Mouse (Mus musculus) MEL (cell line): ENCODE results near the gene Pde7b. TPM values are rescaled to one million over a fixed set of nuclear protein-coding genes. Genes with fewer than 3 reads are reported as not detected.

Experiments
- DNase-seq: peaks from one replicate; pipeline ENCODE4 v3.0.0; 2011; ENCODE audit warnings: low read depth, low spot score
- H3K27ac ChIP-seq: 2 replicates; pipeline ENCODE4 v1.5.1; 2012; ENCODE audit warnings: low read depth, mild to moderate bottlenecking, control low read depth, low read length, moderate library complexity; ENCODE audit not compliant: control insufficient read depth
- H3K27me3 ChIP-seq, 2 experiments: fragments of 150-350 bp in 1 of 2; sonication (generic) in 1 of 2; 2 replicates each; pipeline ENCODE4 v1.6.1; 2012; ENCODE audit warnings: low read length in 2 of 2, mild to moderate bottlenecking in 2 of 2, improper control_type of control experiment in 1 of 2, moderate library complexity in 1 of 2; ENCODE audit not compliant: insufficient read depth in 2 of 2, control insufficient read depth in 1 of 2
- H3K36me3 ChIP-seq, 2 experiments: 2 replicates each; pipeline ENCODE4 v1.6.1; 2012 to 2014; ENCODE audit warnings: low read length in 2 of 2, improper control_type of control experiment in 1 of 2, inconsistent platforms in 1 of 2, mild to moderate bottlenecking in 1 of 2; ENCODE audit not compliant: insufficient read depth in 2 of 2, control insufficient read depth in 1 of 2
- H3K4me1 ChIP-seq, 2 experiments: fragments of 150-350 bp in 1 of 2; sonication (generic) in 1 of 2; 2 replicates each; pipeline ENCODE4 v1.6.1; 2012; ENCODE audit warnings: low read length in 2 of 2, improper control_type of control experiment in 1 of 2, mild to moderate bottlenecking in 1 of 2; ENCODE audit not compliant: insufficient read depth in 2 of 2, control insufficient read depth in 1 of 2
- H3K4me3 ChIP-seq, 2 experiments: fragments of 150-350 bp in 1 of 2; sonication (generic) in 1 of 2; 2 replicates each; pipeline ENCODE4 v1.5.1; 2012; ENCODE audit warnings: low read depth in 2 of 2, low read length in 2 of 2, mild to moderate bottlenecking in 2 of 2, moderate library complexity in 2 of 2, control low read depth in 1 of 2, improper control_type of control experiment in 1 of 2; ENCODE audit not compliant: control insufficient read depth in 1 of 2, insufficient read depth in 1 of 2
- H3K79me2 ChIP-seq: 2 replicates; pipeline ENCODE4 v1.6.1; 2012; ENCODE audit warnings: mild to moderate bottlenecking, low read length, moderate library complexity; ENCODE audit not compliant: control insufficient read depth, poor library complexity, insufficient read depth
- H3K9ac ChIP-seq: 2 replicates; pipeline ENCODE4 v1.6.1; 2012; ENCODE audit warnings: low read depth, mild to moderate bottlenecking, control low read depth, low read length, moderate library complexity; ENCODE audit not compliant: control insufficient read depth, poor library complexity, severe bottlenecking
- H3K9me3 ChIP-seq: fragments of 150-350 bp; sonication (generic); replicated peaks from 2 replicates; pipeline ENCODE4 v1.6.1; 2012; ENCODE audit warnings: mild to moderate bottlenecking, low read length, improper control_type of control experiment, moderate library complexity; ENCODE audit not compliant: insufficient read depth
- CHD1 ChIP-seq: IDR thresholded peaks from 2 replicates; pipeline ENCODE4 v1.6.1; 2012; ENCODE audit warnings: low read depth, mild to moderate bottlenecking, inconsistent platforms, low read length, improper control_type of control experiment
- E2F4 ChIP-seq: IDR thresholded peaks from 2 replicates; pipeline ENCODE4 v1.6.1; 2011; ENCODE audit warnings: low read depth, low read length, improper control_type of control experiment, borderline replicate concordance
- GABPA ChIP-seq: IDR thresholded peaks from 2 replicates; pipeline ENCODE4 v1.6.1; 2012; ENCODE audit warnings: low read depth, mild to moderate bottlenecking, inconsistent platforms, low read length, improper control_type of control experiment, moderate library complexity
- MAFK ChIP-seq: IDR thresholded peaks from 2 replicates; pipeline ENCODE4 v1.6.1; 2011; ENCODE audit warnings: low read depth, mild to moderate bottlenecking, low read length, improper control_type of control experiment, borderline replicate concordance
- MAX ChIP-seq: IDR thresholded peaks from 2 replicates; pipeline ENCODE4 v1.6.1; 2011; ENCODE audit warnings: low read length, improper control_type of control experiment
- MAZ ChIP-seq: IDR thresholded peaks from 2 replicates; pipeline ENCODE4 v1.6.1; 2012; ENCODE audit warnings: low read depth, mild to moderate bottlenecking, inconsistent platforms, low read length, improper control_type of control experiment
- MEF2A ChIP-seq: IDR thresholded peaks from 2 replicates; pipeline ENCODE4 v1.6.1; 2014; ENCODE audit warnings: low read depth, mild to moderate bottlenecking, inconsistent platforms, low read length, improper control_type of control experiment; ENCODE audit not compliant: poor library complexity, insufficient replicate concordance, severe bottlenecking; ENCODE audit errors: extremely low read depth
- MYB ChIP-seq: IDR thresholded peaks from 2 replicates; pipeline ENCODE4 v1.6.1; 2011; ENCODE audit warnings: mild to moderate bottlenecking, low read depth, low read length, improper control_type of control experiment
- NELFE ChIP-seq: IDR thresholded peaks from 2 replicates; pipeline ENCODE4 v1.6.1; 2011; ENCODE audit warnings: low read depth, low read length, improper control_type of control experiment
- POLR2A ChIP-seq, 2 experiments: IDR thresholded peaks; 2 replicates each; pipeline ENCODE4 v1.6.1; 2011 to 2012; ENCODE audit warnings: low read length in 2 of 2, mild to moderate bottlenecking in 2 of 2, control low read depth in 1 of 2, improper control_type of control experiment in 1 of 2, low read depth in 1 of 2, moderate library complexity in 1 of 2; ENCODE audit not compliant: control insufficient read depth in 1 of 2, insufficient read depth in 1 of 2, poor library complexity in 1 of 2
- POLR2AphosphoS5 ChIP-seq: IDR thresholded peaks from 2 replicates; pipeline ENCODE4 v1.6.1; 2012; ENCODE audit warnings: low read depth, borderline replicate concordance, mild to moderate bottlenecking, inconsistent platforms, low read length, moderate library complexity, mixed read lengths
- RAD21 ChIP-seq: IDR thresholded peaks from 2 replicates; pipeline ENCODE4 v1.6.1; 2011; ENCODE audit warnings: mild to moderate bottlenecking, low read depth, low read length, improper control_type of control experiment
- SMC3 ChIP-seq: IDR thresholded peaks from 2 replicates; pipeline ENCODE4 v1.6.1; 2011; ENCODE audit warnings: low read depth, low read length, improper control_type of control experiment
- TCF12 ChIP-seq: IDR thresholded peaks from 2 replicates; pipeline ENCODE4 v1.6.1; 2014; ENCODE audit warnings: low read depth, mild to moderate bottlenecking, inconsistent platforms, low read length, improper control_type of control experiment, moderate library complexity
- ZKSCAN1 ChIP-seq: IDR thresholded peaks from 2 replicates; pipeline ENCODE4 v1.6.1; 2012; ENCODE audit warnings: low read depth, mild to moderate bottlenecking, inconsistent platforms, low read length, improper control_type of control experiment, moderate library complexity
- ZMIZ1 ChIP-seq: IDR thresholded peaks from 2 replicates; pipeline ENCODE4 v1.6.1; 2012; ENCODE audit warnings: low read depth, mild to moderate bottlenecking, inconsistent platforms, low read length, improper control_type of control experiment, moderate library complexity
- ZNF384 ChIP-seq: IDR thresholded peaks from 2 replicates; pipeline ENCODE4 v1.6.1; 2012; ENCODE audit warnings: low read depth, mild to moderate bottlenecking, inconsistent platforms, low read length, improper control_type of control experiment
- polyA plus RNA-seq, 2 experiments: library from polyadenylated mRNA; stranded (reverse) in 1 of 2; unstranded in 1 of 2; fragments of >175 nt in 1 of 2; fragments of >200 nt in 1 of 2; gene quantifications; 2 replicates each; pipeline versions ENCODE4 v1.2.1 to v1.2.4; 2012; ENCODE audit warnings: low replicate concordance in 2 of 2, low read depth in 1 of 2; ENCODE audit not compliant: insufficient read length in 2 of 2, insufficient read depth in 1 of 2, missing spikeins in 1 of 2
- total RNA-seq: library from RNA; depleted of rRNA; stranded (reverse); fragments of 300-350 nt; gene quantifications from 2 replicates; pipeline ENCODE4 v1.2.3, GENCODE M21; 2012

Pde7b gene
- total and polyA plus RNA-seq, 3 experiments: 0.04 TPM; not detected in 2

DNA sequence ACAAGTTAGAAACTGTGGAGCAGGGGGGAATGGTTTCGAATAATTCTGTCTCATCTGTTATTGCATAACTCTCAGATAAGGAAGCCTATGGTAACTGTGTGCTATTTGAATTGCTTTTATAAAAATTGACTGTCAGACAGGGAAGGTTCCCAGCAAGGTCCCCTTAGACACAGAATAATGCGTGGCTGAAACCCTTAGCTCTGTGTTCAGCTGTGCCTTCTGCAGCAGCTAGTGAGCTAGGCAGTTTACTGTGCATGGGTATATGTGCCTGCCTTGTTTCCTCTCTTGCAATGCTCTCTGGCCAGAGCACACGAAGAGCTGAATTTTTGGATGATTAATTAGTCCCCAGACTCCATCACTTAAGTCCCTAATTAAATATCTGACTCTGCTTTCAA lies 1.4 kb downstream of the Pde7b start (continued):
- no peak for TF ChIP-seq MEF2A
- TF ChIP-seq ZKSCAN1: no peak

DNA sequence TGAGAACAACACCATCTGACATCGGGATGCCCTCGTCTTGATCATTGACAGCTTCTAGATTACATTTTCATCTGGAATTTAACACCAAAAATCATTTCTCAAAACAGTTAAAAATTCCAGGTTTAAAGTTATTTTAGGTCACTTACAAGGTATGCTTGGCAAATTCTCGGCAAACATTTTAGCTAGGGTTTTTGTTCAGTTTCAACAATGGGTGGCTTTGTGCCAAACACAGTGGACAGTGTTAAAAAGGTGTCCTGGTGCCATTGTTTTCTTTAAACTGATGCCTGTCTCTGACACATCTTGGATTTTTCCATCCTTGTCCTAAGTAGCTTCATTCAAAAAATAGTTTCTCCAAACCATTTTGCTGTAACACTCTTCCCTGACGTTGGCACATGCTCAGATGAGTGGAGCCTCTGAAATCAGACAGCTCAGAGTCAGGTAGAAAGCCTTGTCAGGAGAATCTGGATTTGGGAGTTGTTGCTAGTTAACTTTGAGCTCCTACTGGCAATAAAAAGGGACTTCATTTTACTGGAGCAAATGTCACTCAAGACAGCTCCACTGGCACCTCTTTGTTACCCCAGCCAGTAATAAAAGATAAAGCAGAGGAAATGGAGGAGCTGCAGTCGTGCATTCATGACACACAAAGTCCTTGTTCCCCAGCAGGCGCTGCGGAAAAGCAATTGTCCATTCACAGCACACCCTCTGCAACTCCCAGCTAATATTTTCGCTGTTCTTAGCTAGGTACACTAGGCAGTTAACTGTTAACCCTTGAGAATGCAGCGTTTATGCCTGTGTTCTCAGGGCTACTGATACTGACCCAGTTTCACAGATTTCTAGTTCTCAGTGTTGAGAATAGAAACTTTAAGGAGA lies 2.0 kb downstream of the Pde7b start:
- Histone ChIP-seq H3K9ac (no peak overlapping the region), H3K36me3 (no peaks in the 10 kb centered on the region)
- no peak for TF ChIP-seq E2F4
- no peak for TF ChIP-seq RAD21
- TF ChIP-seq MAX: no peak
- TF ChIP-seq ZMIZ1: no peak
- TF ChIP-seq MAFK: no peak
- no peak for TF ChIP-seq SMC3
- TF ChIP-seq CHD1: no peak
- no peak for TF ChIP-seq ZKSCAN1
- no peak for TF ChIP-seq GABPA
- no peak for TF ChIP-seq TCF12
- TF ChIP-seq ZNF384: no peak
- no peak for TF ChIP-seq MAZ
- no peak for TF ChIP-seq POLR2A (IDR thresholded peaks at IDR 0.05; ENCODE audit: control insufficient read depth in 1 of 2, insufficient read depth in 1 of 2, low read depth in 1 of 2, low read length in 2 of 2, poor library complexity in 1 of 2)
- TF ChIP-seq NELFE: no peak
- TF ChIP-seq, all 39 proteins: peak for 0
- Histone ChIP-seq H3K9me3 (no peaks in the 10 kb centered on the region), H3K27ac (no peak overlapping the region), H3K4me3 (no peak overlapping the region), H3K4me1 (no peaks in the 10 kb centered on the region), H3K27me3 (peaks cover 0 to 8% of the 10 kb centered on the region in 2 experiments; a peak in 3 of 4 replicates), H3K79me2 (no peaks in the 10 kb centered on the region)
- DNase-seq: no peak

DNA sequence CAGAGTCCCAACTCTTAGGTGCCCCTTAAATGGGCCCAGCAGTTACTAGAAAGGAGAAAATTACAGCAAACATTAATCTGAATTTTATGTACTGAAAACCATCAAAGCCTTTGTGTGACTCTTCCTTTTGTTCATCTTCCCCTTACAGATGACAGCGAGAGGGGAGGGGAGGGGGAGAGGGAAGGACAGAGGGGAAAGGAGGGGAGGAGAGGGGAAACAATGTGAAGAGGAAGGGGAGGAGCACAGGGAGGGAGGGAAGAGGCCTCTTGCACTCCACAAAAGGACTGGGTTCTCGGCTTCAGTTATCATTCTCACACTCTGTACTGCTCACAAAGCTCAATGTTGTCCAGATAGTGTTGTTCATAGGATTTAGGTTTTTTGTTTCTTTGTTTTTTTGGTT lies 5.7 kb downstream of the Pde7b start:
- no peak overlapping the region for H3K9ac ChIP-seq
- no peaks in the 10 kb centered on the region for H3K36me3 ChIP-seq
- peaks cover 0 to 6% of the 10 kb centered on the region in 2 experiments; a peak in 3 of 4 replicates for H3K27me3 ChIP-seq
- no peak overlapping the region for H3K27ac ChIP-seq
- H3K79me2 ChIP-seq: no peaks in the 10 kb centered on the region
- H3K4me3 ChIP-seq: no peak overlapping the region
- H3K4me1 ChIP-seq: no peaks in the 10 kb centered on the region
- DNase-seq: no peak
- H3K9me3 ChIP-seq: no peaks in the 10 kb centered on the region
- TF ChIP-seq MYB (no peak), POLR2AphosphoS5 (no peak)
- TF ChIP-seq, all 39 proteins: peak for 0
